Mouse (Mus musculus): ENCODE results near the gene Rhoh.

GRCm38 (mm10) chr5:65919326-65919725 is 58.3 kb downstream of the Rhoh start:
- TF ChIP-seq CTCF (IDR thresholded peaks at IDR 0.05; ENCODE audit: insufficient read depth, low read length) (no peak), POLR2A (IDR thresholded peaks at IDR 0.05; ENCODE audit: borderline replicate concordance, extremely low read depth, low read depth, low read length) (no peak)

All from lung, adult 2 months (tissue).